Mouse (Mus musculus): Measurements from ENCODE around the gene Dock6. TPM values are rescaled to one million over a fixed set of nuclear protein-coding genes. Genes with fewer than 3 reads are reported as not detected.

The Dock6 gene
- total and polyA plus RNA-seq, 3 experiments: 0.79 to 3.6 (median 3.3) TPM

DNA sequence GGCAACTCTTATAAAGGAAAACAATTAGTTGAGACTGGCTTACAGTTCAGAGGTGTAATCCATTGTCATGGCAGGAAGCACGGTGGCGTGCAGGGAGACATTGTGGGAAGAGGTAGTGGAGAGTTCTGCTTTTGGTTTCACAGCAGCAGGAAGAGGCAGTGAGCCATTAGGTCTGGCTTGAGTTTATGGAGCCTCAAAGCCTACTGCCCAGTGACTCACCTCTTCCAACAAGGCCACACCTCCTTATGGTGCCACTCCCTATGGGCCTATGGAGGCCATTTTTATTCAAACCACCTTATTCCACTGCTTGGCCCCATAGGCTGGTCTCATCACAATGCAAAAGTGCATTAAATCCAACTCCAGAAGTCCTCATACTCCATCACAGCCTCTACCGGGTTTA, 7.2 kb upstream of the Dock6 start:
- Histone ChIP-seq H3K4me2 (ENCODE audit: insufficient read depth, low read depth, poor library complexity, severe bottlenecking) (no peak overlapping the region), H3K4me1 (ENCODE audit: control insufficient read depth in 1 of 2, insufficient read depth in 2 of 2) (no peaks in the 10 kb centered on the region; a peak in 1 of 4 replicates), H3K9me3 (replicated peaks; ENCODE audit: low read length) (peaks cover 11% of the 10 kb centered on the region), H3K79me2 (replicated peaks; ENCODE audit: control insufficient read depth, extremely low read depth, insufficient read depth, poor library complexity, severe bottlenecking) (no peaks in the 10 kb centered on the region), H3K9ac (ENCODE audit: insufficient read depth, low read depth) (no peak overlapping the region), H3K27ac (ENCODE audit: insufficient read depth, low read depth) (no peak overlapping the region), H3K27me3 (replicated peaks) (peaks cover 25% of the 10 kb centered on the region), H3K4me3 (replicated peaks in 1 of 3; ENCODE audit: low read depth in 2 of 3, low read length in 2 of 3, poor library complexity in 1 of 3) (no peak overlapping the region), H3K36me3 (replicated peaks in 1 of 2; ENCODE audit: control insufficient read depth in 1 of 2, insufficient read depth in 1 of 2, low read length in 1 of 2) (no peaks in the 10 kb centered on the region)
- in situ Hi-C loops (cut with MboI; ENCODE audit: low pct_ligation_motif_present, low pct_unique_long_range_greater_than_20kb, low sequenced_read_pairs): no loop called here
- DNase-seq (ENCODE audit: extremely low read depth): peak; percentile 12
- dilution Hi-C loops (cut with MboI; ENCODE audit: extremely low pct_ligation_motif_present, extremely low pct_unique_long_range_greater_than_20kb, low sequenced_read_pairs): no loop called here
- no peak for TF ChIP-seq CTCF (conservative IDR thresholded peaks at IDR 0.05 in 1 of 2, IDR thresholded peaks at IDR 0.05 in 1 of 2; ENCODE audit: low read depth in 2 of 2, low read length in 2 of 2)
- no peak for TF ChIP-seq NELFE (IDR thresholded peaks at IDR 0.05; ENCODE audit: low read depth, low read length)
- no peak for TF ChIP-seq HCFC1 (IDR thresholded peaks at IDR 0.05; ENCODE audit: low read depth, low read length)
- TF ChIP-seq ZMIZ1 (IDR thresholded peaks at IDR 0.05; ENCODE audit: low read depth, low read length): no peak
- no peak for TF ChIP-seq POLR2AphosphoS2 (IDR thresholded peaks at IDR 0.05; ENCODE audit: low read depth, low read length)
- no peak for TF ChIP-seq MAFK (IDR thresholded peaks at IDR 0.05; ENCODE audit: insufficient replicate concordance, low read length)
- TF ChIP-seq SMC3 (IDR thresholded peaks at IDR 0.05; ENCODE audit: low read depth, low read length): no peak
- TF ChIP-seq ELF1 (IDR thresholded peaks at IDR 0.05; ENCODE audit: low read depth, low read length): no peak
- TF ChIP-seq POLR2A (IDR thresholded peaks at IDR 0.05; ENCODE audit: low read depth, low read length): no peak
- TF ChIP-seq ZKSCAN1 (IDR thresholded peaks at IDR 0.05; ENCODE audit: borderline replicate concordance, low read depth, low read length): no peak
- no peak for TF ChIP-seq NRF1 (IDR thresholded peaks at IDR 0.05; ENCODE audit: low read depth, low read length)
- no peak for TF ChIP-seq USF2 (conservative IDR thresholded peaks at IDR 0.05; ENCODE audit: low read depth, low read length)
- TF ChIP-seq BHLHE40 (IDR thresholded peaks at IDR 0.05; ENCODE audit: low read depth, low read length): no peak
- no peak for TF ChIP-seq TBP (conservative IDR thresholded peaks at IDR 0.05; ENCODE audit: low read depth, low read length)

DNA sequence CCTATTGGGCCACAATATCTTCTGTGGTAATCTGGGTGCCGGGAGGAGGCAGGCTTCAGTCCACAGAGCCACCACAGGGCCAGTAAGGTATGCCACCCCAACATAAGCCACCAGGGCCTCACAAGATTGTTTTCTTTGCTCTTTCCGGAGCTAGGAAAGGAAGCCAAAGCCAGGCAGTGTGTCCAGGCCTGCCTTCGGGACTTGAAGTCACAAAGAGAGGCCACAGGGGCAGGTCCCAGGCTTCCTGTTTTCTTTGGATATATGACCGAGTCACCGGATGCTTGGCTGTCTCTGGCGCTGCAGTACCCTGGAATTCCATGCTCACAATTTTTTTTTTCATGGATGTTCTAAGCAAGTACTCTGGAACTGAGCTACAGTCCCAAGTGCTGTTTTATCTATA, 5.6 kb upstream of the Dock6 start:
- TF ChIP-seq IRF4 (IDR thresholded peaks at IDR 0.05; ENCODE audit: low read depth, low read length) (no peak), RCOR1 (conservative IDR thresholded peaks at IDR 0.05; ENCODE audit: low read depth, low read length) (no peak), BHLHE40 (IDR thresholded peaks at IDR 0.05; ENCODE audit: low read depth, low read length) (no peak), UBTF (IDR thresholded peaks at IDR 0.05; ENCODE audit: low read depth, low read length) (no peak), MAZ (IDR thresholded peaks at IDR 0.05; ENCODE audit: low read depth, low read length) (no peak), MYC (IDR thresholded peaks at IDR 0.05; ENCODE audit: low read depth, low read length) (no peak), HCFC1 (IDR thresholded peaks at IDR 0.05; ENCODE audit: low read depth, low read length) (no peak), ZKSCAN1 (IDR thresholded peaks at IDR 0.05; ENCODE audit: borderline replicate concordance, low read depth, low read length) (no peak), USF1 (IDR thresholded peaks at IDR 0.05; ENCODE audit: low read depth, low read length) (no peak), NELFE (IDR thresholded peaks at IDR 0.05; ENCODE audit: low read depth, low read length) (no peak), KAT2A (IDR thresholded peaks at IDR 0.05; ENCODE audit: insufficient replicate concordance, low read length) (no peak), SMC3 (IDR thresholded peaks at IDR 0.05; ENCODE audit: low read depth, low read length) (no peak), PAX5 (IDR thresholded peaks at IDR 0.05; ENCODE audit: low read length) (no peak)
- in situ Hi-C loops (cut with MboI; ENCODE audit: low pct_ligation_motif_present, low pct_unique_long_range_greater_than_20kb, low sequenced_read_pairs) (no loop called here), dilution Hi-C loops (cut with MboI; ENCODE audit: extremely low pct_ligation_motif_present, extremely low pct_unique_long_range_greater_than_20kb, low sequenced_read_pairs) (no loop called here)
- Histone ChIP-seq H3K36me3 (replicated peaks in 1 of 2; ENCODE audit: control insufficient read depth in 1 of 2, insufficient read depth in 1 of 2, low read length in 1 of 2) (no peaks in the 10 kb centered on the region), H3K79me2 (replicated peaks; ENCODE audit: control insufficient read depth, extremely low read depth, insufficient read depth, poor library complexity, severe bottlenecking) (no peaks in the 10 kb centered on the region), H3K4me3 (replicated peaks in 1 of 3; ENCODE audit: low read depth in 2 of 3, low read length in 2 of 3, poor library complexity in 1 of 3) (no peak overlapping the region), H3K9me3 (replicated peaks; ENCODE audit: low read length) (peaks cover 11% of the 10 kb centered on the region), H3K9ac (ENCODE audit: insufficient read depth, low read depth) (no peak overlapping the region), H3K4me2 (ENCODE audit: insufficient read depth, low read depth, poor library complexity, severe bottlenecking) (no peak overlapping the region), H3K27ac (ENCODE audit: insufficient read depth, low read depth) (no peak overlapping the region), H3K4me1 (ENCODE audit: control insufficient read depth in 1 of 2, insufficient read depth in 2 of 2) (peaks cover 7 to 13% of the 10 kb centered on the region in 2 experiments), H3K27me3 (replicated peaks) (peaks cover 16% of the 10 kb centered on the region)
- no peak for DNase-seq (ENCODE audit: extremely low read depth)
